Mouse (Mus musculus): Measurements from ENCODE around the gene Arhgef7.

The Arhgef7 gene

GRCm38 (mm10) chr8:11767213-11767840 is 39.8 kb downstream of the Arhgef7 start:
- no peak for DNase-seq (ENCODE audit: low spot score)

DNA sequence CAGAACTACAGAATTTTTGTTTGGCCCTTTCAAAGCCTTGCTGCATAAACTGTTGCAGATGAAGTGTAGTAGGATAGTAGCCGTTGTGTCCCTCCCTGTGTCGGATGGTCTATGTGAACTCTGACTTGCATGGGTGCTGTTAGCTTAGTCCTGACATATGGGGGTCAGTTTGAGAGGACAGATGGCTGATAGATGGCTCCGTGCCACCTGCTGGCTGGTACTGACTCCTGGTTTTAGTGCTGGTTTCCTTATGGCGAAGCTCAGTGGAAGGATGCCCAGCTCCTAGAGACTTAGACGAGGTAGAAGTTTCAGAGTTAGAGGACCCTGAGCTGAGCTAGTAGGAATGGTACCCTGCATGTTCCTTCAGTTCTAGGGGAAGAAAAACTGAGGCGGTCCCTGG is 42.5 kb downstream of the Arhgef7 start:
- no peak for DNase-seq (ENCODE audit: low spot score)

DNA sequence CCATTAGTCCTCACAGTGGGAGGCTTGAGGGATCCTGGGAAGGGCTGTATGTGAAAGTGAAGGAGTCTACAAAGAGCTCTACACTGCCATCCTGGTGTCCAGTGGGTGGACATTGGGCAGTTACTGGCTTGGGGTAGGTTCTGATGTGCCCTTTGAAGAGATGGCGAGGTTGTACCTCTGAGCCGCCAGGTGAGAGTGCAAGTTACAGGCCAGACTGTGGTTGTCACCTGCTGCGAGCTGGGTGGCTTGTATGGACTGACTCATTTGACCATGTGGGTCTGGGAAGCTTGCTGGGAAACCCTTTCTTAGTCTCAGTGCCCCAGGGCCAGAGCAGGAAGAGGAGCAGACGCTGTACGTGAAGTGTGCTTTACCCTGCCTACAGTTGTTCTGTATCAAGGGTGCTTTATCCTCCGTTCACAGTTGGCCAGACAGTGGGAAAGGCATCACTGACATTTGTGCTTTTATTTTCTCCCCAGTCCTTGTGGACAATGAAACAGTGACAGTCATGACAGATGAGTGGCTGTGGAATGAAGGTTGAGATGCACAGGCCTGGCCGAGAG is 43.1 kb downstream of the Arhgef7 start:
- no peak for DNase-seq (ENCODE audit: low spot score)

- no peak for DNase-seq (ENCODE audit: low spot score)
Observed at GRCm38 (mm10) chr8:11771608-11772007, 44.1 kb downstream of the Arhgef7 start.

- DNase-seq (ENCODE audit: low spot score): peak; percentile 23
Observed at GRCm38 (mm10) chr8:11774195-11775076, 46.9 kb downstream of the Arhgef7 start.

DNA sequence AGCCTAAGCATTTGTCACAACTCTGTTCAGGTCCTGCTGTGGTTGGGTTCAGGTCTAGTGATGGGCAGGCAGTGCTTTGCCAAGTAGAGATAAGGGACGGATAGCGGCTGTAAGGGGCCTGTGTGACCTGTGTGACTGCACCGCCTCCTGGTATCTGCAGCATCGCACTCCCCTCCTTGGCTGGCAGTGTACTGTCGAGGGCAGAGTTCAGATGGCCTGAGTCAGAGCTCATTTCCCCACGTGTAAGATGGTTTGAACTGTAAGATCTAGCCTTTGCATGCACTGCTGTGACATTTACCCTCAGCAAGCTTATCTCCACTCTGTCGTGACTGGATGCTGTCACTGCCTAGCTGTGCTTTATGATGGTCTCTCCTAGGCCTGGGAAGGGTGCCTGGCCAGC is 48.4 kb downstream of the Arhgef7 start:
- peak; percentile 48 for DNase-seq (ENCODE audit: low spot score)

GRCm38 (mm10) chr8:11776451-11777180 is 49.1 kb downstream of the Arhgef7 start:
- no peak for DNase-seq (ENCODE audit: low spot score)

- no peak for DNase-seq (ENCODE audit: low spot score)
Observed at GRCm38 (mm10) chr8:11777201-11777600, 49.7 kb downstream of the Arhgef7 start.

- no peak for DNase-seq (ENCODE audit: low spot score)
Observed at GRCm38 (mm10) chr8:11778646-11779433, 51.3 kb downstream of the Arhgef7 start.

GRCm38 (mm10) chr8:11779844-11780634 is 52.5 kb downstream of the Arhgef7 start:
- DNase-seq (ENCODE audit: low spot score): peak; percentile 14

DNA sequence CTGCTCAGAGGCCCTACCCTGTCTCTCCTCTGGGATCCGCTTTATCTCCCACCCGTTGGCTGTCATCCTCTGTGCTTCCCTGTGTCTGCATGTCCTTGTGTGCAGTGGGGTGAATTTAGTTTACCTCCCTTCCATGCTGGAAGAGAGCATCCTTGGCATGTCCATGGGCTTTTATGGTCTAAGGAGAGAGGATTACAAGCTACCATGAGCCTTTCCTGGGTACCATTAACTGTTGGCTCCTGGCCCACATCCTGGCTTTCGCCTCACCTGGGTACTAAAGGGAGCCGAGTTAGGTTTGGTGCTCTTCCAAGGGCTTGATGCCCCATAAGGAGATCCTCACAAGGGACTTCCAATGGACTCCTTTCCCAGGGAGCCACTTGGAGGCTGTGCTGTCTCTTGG is 53.1 kb downstream of the Arhgef7 start:
- no peak for DNase-seq (ENCODE audit: low spot score)

DNA sequence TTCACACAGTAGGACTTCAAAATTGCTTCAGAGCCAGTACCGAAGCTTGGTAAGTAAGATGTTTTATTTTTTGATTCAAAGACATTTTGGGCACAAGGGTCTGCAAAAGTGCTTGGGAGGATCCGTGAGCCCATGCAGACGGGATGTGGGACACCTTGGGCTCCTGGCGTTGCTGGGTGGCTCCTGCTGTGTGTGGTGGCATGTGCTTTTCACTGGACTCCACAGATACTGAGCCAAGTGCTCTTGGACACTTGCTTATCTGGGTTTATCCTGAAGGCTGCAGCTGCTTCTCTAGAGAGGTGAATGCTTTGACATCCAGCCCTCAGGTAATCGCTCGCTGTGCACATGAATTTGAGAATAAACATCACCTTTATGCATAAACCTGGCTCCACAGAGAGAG is 55.1 kb downstream of the Arhgef7 start:
- DNase-seq (ENCODE audit: low spot score): no peak

DNA sequence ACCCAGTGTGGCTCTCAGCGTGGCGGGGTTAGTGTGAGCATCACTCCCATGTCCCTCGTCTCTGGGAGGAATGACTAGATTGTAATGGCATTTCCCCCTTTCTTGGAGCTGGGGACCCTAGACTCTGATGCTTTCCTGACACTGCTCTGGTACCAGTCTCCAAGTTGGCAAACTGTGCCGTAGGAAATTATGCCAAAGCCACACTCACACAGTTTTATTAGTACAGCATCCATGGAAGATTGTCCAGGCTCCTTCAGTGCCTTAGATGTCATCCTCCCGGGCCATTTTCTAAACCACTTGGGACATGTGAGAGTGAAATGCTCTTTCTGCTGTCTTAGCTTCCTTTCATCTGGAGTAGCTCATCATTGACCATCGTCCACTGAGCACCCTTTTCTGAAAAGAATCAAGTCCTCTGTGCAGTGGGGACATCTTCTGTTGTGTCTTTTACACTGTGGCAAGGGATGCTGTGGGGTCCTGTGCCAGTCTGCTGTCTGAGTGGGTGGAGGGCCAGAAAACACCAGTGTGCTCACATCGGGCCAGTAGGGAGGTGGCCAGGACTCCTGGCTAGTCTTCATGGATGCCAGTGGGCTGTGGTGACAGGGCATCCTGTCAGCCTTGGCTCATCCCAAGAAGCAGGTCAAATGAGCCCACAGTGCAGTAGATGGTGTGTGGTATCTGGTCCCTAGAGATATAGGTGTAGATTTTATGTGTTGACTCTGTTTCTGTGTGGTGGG is 56.5 kb downstream of the Arhgef7 start:
- no peak for DNase-seq (ENCODE audit: low spot score)

- peak; percentile 54 for DNase-seq (ENCODE audit: low spot score)
Observed at GRCm38 (mm10) chr8:11785121-11785520, 57.6 kb downstream of the Arhgef7 start.

DNA sequence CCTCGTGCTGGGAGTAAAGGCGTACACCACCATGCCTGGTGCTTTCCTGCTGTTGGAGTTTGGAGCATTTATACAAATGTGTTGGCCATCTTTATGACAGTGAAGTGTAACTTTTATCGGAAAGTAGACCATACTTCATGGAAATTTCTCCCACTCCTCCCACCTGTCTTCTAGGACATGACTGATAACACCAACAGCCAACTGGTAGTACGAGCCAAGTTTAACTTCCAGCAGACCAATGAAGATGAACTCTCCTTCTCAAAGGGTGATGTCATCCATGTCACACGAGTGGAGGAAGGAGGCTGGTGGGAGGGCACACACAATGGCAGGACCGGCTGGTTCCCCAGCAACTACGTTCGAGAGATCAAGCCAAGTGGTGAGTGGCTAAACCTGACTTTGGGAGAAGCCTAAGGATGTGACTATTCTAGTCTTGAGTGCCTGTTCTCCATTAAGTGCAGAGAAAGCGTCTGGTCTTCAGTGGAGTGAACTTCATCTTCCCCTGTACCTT is 58.1 kb downstream of the Arhgef7 start:
- no peak for DNase-seq (ENCODE audit: low spot score)

GRCm38 (mm10) chr8:11788252-11788651 is 60.7 kb downstream of the Arhgef7 start:
- DNase-seq (ENCODE audit: low spot score): no peak

DNA sequence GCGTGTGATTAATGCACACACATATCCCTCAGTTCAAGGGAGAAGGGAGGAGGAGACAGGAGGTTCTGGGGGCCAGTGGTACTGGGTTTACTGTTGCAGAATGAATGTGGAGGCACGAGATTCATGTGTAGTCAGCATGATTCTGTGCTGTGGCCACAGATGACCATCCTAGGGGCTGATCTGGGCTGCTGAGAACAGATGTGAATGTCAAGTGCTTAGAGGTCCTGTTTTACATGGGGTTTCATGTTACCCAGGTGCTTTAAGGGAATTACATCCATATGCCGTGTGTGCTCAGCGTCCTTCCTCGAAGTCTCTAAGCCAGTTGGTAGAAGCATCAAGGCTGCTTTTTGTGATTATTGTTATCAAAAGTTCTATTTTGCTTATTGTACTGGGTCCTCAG is 61.6 kb downstream of the Arhgef7 start:
- DNase-seq (ENCODE audit: low spot score): no peak

GRCm38 (mm10) chr8:11794956-11795355 is 67.4 kb downstream of the Arhgef7 start:
- DNase-seq (ENCODE audit: low spot score): no peak

GRCm38 (mm10) chr8:11797128-11797527 is 69.6 kb downstream of the Arhgef7 start:
- DNase-seq (ENCODE audit: low spot score): no peak

Measured in yolk sac, embryonic 10.5 days (tissue).